Mouse (Mus musculus) CD4-positive helper T cell, adult 2 months (primary cell): ENCODE measurements around the gene Mcam.

Experiments
- DNase-seq: peaks from one replicate; pipeline ENCODE4 v3.0.0-alpha.2; 2012; ENCODE audit warnings: low read depth, missing footprints, low spot score

Gene Mcam

DNA sequence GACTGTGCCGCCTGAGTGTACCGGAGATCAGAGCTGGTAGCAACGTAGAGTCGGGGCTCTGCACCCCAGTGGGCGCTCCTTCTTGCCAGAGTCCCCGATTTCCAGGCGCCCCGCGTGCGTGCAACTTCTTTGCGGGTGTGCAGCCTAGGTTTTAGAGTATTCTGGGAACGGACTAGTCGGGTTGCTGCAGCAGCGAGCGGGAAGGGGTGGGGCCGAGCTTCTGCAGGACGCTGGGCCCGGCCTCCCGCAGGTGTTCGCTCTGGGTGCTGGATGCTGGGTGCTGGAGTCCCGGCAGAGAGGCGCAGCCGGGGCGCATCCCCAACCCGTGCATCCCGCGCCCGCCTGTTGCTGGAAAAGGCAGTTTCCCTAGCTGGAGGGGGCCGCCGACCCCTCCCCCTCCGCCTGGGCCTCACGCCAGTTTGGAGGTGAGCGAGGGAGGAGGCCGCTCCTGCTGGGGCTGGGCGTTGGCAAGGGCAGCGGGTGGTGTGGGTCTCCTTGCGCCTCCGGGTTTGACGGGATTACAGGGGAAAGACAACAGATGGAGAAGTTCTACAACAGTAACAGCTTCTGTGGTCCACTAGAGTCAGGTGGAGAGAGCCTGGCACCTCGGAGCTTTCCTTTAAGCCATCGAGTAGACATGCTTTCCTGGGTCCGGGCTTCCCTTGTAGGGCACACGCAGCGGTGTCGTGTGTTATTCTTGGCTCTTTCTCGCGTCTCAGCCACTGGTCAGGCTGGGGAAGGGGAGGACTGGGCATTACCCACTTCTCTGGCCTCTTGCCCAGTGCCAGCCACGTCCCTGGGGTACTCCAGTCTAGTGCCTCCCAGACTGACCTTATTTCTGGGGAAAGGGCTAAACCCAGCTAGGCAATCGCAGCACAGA lies 822 bp downstream of the Mcam start:
- peak; percentile 44 for DNase-seq

DNA sequence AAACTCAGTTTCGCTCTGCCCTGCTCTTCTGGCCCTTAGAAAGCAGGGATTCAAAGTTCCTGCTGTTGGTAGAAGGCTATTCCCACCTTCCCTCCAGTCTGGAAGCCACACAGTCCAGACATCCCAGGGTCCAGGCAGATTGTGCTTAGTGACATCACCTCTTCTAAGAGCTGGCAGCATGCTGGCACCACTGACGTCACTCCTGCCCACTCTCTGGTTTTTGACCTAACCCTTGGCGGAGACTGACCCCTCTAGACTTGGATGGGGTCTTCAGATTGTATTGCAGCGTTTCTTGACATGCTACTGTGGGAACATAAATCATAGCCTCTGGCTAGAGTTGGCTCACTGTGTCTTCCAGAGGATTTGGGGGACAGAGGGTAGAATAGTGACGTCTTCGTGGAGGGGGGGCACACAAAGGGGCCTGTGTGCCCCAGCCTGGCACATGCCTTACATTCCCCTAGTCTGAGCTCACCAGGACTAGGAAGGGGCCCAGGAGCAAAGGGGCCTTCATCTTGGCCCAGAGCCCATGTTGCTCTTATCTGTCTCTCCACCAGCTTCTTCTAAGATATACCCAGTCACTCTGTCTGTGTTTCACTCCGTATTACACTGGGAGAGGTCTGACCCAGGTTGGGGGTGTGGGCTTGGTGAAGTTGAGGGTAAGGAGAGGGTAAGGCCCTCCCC lies 1.6 kb downstream of the Mcam start:
- no peak for DNase-seq

DNA sequence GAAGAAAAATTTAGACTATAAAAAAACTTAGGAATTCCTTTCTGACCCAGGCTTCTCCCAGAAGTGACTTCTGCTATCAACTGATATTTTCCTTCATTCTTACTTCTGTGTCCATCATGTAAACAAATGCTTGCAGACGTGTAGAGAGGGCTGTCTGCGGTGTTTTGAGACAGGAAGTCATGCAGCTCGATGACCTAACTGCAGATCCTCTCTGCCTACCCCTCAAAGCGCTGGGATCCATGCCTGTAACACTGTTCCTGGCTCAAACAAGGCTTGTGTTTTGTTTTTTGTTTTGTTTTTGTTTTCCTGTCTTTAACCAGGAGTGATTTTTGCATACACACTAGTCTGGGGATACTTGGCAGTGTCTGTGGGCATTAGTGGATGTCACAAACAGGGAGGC lies 3.6 kb downstream of the Mcam start:
- DNase-seq = no peak

DNA sequence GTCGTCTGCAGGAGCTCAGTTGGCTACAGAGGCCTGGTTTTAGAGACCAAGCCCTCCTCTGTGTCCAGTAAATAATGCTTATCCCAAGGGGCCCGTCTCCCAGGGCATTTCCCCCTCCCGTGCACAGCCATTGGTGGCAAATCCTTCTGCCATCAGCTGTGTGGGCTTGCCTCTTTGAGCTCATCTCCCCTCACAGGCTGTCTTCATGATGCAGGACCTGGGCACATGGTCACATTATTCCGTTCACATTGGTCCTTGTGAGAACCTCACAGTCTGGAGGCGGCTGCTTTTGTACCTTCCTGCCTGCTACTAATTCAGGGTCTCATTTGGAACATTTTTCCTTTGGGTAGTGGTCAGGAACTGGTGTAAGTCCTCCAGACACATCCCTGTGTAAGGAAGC lies 7.7 kb downstream of the Mcam start:
- no peak for DNase-seq

DNA sequence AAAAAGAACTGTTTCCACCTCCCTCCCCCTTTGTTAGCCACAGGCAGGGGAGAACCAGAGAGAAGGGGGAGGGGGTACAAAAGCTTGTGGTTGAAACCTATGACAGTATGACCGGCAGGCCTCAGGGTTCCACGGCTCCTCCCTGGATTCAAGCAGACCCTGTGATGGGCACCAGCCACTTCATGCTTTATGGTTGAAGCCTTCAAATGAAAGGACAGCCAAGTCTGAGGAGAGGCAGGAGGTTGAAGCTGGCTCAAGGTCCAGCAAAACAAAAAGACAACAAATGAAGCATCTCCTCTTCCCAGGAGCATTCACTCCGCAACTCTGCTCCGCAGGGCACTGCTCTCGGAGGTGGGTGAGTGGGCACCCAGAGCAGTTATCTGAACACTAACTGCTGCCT lies 9.2 kb downstream of the Mcam start:
- no peak for DNase-seq

DNA sequence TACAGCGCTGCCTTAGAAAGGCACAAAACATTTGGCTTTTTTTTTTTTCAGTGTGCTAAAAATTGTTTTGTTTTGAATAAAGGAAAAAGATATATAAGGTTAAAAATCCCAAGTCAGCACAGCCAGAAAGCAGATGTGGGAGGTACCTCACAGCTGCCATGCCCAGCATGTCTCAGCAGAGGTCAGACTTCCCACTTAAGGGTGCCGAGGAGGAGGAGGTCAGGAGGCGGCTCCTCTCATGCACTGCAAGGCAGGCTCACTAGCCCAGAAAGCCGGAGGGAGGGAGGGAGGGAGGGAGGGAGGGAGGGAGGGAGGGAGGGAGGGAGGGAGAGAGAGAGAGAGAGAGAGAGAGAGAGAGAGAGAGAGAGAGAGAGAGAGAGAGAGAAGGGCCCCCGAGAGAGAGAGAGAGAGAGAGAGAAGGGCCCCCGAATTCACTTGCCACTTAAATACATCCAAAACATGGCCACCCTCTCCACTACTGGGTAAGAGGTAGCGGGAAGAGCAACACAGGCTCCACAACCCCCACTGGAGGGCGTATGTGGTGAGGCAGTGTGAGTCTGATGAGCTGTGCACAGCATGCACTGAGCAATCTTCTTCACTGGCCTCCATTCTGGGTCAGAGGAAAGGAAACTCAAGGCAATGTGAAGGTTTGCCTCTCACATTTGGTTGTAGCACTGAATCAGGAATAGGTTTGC lies 9.9 kb downstream of the Mcam start:
- no peak for DNase-seq

DNA sequence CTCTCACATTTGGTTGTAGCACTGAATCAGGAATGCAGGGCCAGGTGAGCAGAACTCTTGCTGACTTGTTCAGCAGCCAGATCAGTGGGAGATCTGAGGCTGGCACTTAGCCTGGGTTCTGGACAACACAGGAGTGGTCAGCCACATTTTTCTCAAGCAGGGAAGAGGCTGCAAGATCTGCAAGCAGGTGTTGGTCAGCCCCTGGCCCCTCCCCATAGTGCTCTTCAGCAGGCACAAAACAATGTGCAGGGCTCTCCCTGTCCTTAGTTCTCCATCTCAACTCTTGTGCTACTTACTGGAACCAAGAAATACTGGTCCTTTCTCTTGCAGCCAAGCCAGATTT lies 10.4 kb downstream of the Mcam start:
- DNase-seq = no peak

DNA sequence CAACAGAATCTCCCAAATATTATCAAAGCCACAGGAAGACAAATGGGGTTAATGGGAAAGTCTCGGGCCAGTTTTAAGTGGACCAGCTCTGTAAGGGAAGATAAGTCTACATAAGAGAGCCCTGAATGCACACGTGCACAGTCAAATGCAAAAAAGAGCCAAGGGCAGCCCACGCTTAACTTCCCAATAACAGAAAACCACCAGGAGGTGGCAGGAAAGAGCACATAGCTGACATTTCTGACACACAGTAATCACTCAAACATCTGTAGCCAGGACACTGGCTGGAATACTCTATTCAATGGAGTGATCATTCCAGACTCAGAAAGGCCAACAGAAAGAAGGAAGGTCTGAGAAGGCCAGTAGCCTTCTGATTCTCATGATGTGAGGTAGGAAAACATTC lies 13.0 kb downstream of the Mcam start:
- peak; percentile 39 for DNase-seq

DNA sequence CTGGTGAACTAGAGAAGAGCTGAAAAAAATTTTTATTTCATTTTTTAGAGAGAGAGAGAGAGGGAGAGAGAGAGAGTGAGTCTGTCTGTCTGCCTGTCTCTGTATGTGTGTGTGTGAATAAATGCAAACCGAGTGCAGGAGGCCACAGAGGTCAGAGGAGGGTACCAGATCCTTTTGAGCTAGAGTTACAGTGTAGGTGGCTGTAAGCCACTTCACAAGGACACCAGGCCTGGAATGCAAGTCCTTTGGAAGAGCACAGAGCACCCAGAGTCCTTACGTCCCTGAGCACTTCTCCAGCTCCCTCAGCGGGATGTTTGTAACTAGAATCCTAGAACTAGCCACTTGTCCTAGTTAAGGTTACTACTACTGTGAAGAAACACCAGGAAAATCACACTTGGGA lies 25.6 kb downstream of the Mcam start:
- no peak for DNase-seq

DNA sequence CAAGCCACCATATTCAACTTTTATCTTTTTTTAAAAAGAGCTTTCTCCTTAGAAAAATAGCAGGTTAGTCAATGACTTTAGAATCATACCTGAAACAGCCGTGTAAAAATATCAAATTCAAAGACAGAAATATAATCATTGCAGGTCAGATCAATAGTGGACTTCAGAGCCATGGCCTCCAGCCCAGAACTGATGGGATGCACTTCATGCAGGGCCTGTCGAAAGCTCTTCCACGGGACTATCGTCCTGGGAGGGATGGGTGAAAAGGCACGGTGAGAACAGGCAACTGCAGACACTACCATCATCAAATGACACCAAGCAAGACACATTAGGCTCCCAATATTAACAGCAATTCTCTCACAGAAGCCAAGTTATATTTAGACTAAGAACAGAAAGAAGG lies 34.7 kb downstream of the Mcam start:
- DNase-seq = no peak

DNA sequence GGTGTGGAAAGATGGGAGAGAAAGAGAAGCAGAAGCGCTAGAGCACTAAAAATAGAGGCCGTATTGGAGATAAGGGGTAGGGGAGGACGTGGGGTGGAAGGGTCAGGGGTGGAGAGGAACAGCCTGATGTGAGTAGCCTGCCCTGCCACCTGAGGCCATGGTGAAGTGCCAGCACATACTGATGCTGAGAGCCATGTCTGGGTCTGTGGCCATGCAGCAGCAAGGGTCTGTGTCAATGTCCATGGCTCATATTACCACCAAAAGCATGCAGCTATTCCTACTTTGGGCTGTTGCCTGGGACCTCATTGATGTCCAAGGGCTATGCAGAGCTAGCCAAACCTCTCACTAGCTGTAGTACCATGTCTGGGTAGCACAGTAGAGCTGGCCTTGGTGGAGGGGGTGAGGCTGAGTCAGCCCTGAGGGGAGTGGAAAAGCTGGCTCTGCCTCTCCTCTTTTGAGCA lies 36.5 kb downstream of the Mcam start:
- DNase-seq = no peak

DNA sequence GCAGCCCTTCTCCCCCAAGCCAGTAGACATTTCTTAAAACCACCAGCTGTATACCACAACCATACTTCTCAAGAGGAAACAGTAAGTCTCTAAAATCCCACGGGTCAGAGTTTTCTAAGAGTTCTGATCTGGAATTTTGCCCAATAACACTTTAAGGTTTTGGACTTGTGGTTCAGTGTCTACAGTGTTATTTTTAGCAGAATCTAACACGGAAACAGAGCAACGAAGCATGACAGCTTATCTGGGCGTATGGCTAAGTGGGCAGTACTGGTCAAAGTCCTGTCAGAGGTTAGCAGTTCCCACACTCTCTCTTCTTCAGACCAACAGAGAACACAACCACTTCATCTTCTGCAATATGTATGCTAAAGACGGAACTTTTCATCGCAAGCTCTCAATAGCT lies 41.3 kb downstream of the Mcam start:
- DNase-seq = no peak

DNA sequence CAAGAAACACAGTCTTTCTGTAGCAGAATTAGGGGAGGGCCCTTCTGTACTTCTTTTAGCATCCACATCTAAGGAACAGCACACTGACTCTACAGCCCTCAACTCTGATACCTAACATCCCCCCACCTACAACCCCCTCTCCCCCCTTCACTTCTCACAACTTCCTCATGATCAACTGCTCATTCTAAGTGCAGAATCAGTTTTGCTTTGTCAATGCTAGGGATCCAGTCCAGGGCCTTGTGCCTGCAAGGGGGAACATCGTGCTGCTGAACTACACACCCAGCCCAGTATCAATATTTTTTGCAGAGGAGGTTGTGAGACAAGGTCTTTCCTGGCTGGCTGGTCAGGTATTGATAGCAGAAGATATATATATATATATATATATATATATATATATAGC lies 41.7 kb downstream of the Mcam start:
- no peak for DNase-seq

DNA sequence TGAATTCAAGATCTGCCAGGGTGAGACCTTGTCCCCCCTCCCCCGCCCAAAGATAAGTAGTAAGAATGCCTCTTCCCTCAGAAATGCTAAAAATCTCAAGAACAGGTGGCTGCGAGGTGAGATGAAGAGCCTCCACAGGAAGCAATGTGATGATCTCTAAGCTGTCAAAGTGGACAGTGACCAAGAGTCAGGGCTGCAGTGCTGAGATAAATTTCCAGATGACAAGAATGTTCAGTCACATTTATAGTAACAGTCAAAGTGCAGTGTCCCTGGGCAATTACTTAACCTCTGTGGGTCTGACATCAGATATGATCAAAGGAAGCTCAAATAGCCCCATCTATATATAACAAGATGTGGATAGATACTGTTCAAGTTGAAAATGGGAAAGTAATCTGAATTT lies 43.1 kb downstream of the Mcam start:
- DNase-seq = no peak

DNA sequence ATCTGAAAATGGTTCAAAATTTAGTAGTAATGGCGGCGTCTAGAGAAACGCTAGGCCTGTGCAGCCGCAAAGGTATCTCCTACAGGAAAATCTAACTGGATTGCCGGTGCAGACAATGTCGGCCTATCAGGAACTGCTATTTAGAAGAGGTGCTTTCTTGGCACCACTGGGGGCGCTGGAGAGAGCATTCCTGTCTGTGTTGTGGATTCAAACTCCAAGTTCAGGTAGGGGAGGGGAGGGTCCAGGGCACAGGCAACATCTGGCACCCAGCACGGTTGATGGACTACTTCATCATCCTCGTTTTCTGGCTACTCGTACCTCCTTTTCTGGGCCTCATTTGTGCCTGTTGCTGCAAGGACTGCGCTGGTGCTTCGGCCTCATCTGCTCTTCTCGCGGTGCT lies 44.1 kb downstream of the Mcam start:
- peak; percentile 41 for DNase-seq

DNA sequence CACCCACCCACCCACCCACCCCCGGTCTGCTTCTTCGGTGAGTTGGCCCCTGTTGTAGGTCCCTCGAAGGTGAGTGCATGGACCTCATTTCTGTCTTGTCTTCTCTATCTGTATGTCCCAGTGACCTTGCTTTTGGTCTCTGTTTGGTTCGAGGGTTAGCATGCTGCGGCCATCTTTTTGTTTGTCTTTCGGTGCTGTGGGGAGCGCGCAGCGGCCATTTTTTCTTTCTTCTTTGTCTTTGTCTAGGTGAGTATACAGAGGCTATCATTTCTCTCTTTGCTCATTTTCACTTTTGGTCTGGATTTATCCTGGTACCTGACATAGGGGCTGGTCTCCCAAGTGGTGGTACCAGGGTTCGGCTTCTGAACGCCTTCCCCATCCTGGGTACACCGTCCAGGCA lies 44.5 kb downstream of the Mcam start:
- no peak for DNase-seq

DNA sequence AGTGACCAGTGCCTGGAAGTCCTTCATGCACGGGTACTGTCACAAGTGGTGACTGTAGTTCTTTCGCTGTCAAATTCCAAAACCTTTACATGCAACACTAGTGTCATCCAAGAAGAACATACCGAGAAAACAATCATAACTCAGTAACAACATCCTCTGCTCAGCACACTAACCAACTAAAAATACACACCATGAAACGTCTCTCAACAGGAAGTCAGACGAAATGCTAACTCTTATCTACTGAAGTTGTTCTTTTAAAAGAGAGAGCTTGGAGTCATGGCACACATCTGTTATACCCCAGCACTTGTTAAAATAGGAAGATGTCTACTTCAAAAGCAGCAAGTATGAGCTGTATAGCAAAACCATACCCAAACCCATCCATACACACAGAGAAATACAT lies 47.3 kb downstream of the Mcam start:
- DNase-seq = peak; percentile 39

DNA sequence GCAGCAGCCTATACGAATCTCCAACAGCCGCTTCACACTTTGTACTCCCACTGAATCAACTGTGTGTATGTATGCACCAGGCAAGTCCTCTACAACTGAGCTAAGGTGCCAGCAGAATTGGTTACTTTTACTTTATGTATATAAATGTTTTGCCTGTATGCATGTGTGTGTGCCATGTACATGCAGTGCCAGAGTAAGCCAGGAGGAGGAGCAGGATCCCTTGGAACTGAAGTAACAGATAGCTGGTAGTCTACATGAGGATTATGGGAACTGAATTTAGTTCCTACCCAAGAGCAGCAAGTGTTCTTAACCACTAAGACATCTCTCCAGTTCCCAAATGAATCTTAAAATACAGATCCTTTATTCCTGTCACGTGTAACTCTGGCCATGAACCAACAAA lies 48.0 kb downstream of the Mcam start:
- DNase-seq = peak; percentile 54

DNA sequence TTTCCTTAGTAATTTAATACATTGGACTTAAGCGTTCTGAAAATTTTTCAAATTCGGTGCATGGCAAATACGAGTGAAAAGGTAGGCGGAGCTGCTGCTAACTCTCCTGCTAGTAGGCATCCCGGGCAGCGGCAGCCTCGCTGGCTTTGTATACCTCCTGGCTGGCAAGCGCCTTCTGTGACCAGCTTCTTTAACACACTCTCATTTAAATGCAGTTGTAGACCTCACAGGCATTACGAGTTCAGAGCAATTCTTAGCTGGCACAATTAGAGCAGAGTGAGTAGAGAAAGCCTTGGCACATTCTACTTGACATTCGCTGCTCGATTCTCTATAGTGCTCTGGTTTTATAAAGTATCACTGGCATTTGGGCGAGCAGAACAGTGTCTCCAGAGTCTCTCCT lies 54.0 kb downstream of the Mcam start:
- no peak for DNase-seq

DNA sequence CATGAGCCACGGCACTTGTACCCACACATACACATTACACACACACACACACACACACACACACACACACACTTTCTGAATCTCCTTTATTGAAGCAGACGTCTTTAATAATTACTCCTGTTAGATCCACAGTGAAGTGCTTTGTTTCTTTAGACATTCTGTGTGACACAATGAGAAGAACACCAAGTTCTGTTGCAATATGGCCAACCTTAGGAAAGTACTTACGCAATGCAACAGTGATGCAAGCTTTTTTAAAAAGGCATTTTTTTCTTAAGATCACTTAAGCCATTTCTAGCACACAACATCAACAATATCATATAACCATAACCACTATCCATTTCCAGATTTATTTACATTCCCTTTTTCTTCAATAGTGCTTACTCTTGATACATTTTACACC lies 56.9 kb downstream of the Mcam start:
- no peak for DNase-seq

DNA sequence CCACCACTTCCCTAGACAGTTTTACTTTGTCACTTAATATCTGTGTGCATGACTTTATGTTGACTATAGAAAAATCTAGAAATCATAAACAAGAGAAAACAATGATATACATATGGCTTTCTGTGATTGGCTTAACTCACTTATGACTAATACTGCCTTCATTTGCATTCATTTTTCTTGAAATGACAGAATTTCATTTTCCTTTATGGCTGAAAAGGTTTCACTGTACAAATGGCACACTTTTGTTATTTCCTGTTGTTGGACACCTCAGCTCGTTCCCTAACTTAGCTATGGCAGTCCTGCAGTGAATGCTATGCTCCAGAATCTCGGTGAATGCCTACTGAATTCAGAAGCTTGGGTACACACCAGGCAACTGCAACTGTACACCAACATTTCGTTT lies 58.0 kb downstream of the Mcam start:
- no peak for DNase-seq
